Mouse (Mus musculus): ENCODE measurements around the gene Ube2f. TPM values are rescaled to one million over a fixed set of nuclear protein-coding genes. Genes with fewer than 3 reads are reported as not detected.
A peak's percentile ranks its signal among the peaks of the same experiment; 100 is the strongest.

Gene Ube2f
- polyA plus RNA-seq, 1 experiment from 2014 or later, result 67.3 TPM

GRCm38 (mm10) chr1:91304621-91305020 lies 54.5 kb downstream of the Ube2f start:
- no peak overlapping the region for H3K4me2 ChIP-seq (ENCODE audit: low read length)
- H3K9me3 ChIP-seq (replicated peaks; ENCODE audit: low read length), result no peaks in the 10 kb centered on the region
- no peak for TF ChIP-seq CTCF (IDR thresholded peaks at IDR 0.05; ENCODE audit: low read depth)
- ATAC-seq (replicated peaks; ENCODE audit: low FRiP score, low read depth), result no peak
- H3K4me1 ChIP-seq (replicated peaks; ENCODE audit: insufficient read depth, low read length), result 0 out of 2 replicates have a peak, but pooled peaks cover 11% of the 10 kb centered on the region
- H3K9ac ChIP-seq (ENCODE audit: low read depth, low read length), result no peak overlapping the region
- no peaks in the 10 kb centered on the region for H3K27me3 ChIP-seq (ENCODE audit: insufficient read depth, low read length)
- H3K36me3 ChIP-seq (ENCODE audit: insufficient read depth, low read length), result peaks cover 31% of the 10 kb centered on the region
- H3K27ac ChIP-seq, result no peak overlapping the region
- 86% methylated on average over 4 of the region's 4 CpGs for WGBS
- no peak for DNase-seq (ENCODE audit: low spot score)
- no peak overlapping the region for H3K4me3 ChIP-seq (replicated peaks; ENCODE audit: low read depth, low read length)

GRCm38 (mm10) chr1:91309366-91310085 lies 59.4 kb downstream of the Ube2f start:
- ATAC-seq (replicated peaks; ENCODE audit: low FRiP score, low read depth) (no peak), DNase-seq (ENCODE audit: low spot score) (no peak)
- H3K4me2 ChIP-seq (ENCODE audit: low read length), result no peak overlapping the region
- no peaks in the 10 kb centered on the region for H3K27me3 ChIP-seq (ENCODE audit: insufficient read depth, low read length)
- 89% methylated on average over 13 of the region's 13 CpGs for WGBS
- H3K9me3 ChIP-seq (replicated peaks; ENCODE audit: low read length), result no peaks in the 10 kb centered on the region
- H3K36me3 ChIP-seq (ENCODE audit: insufficient read depth, low read length), result peaks cover 44% of the 10 kb centered on the region
- TF ChIP-seq CTCF (IDR thresholded peaks at IDR 0.05; ENCODE audit: low read depth), result no peak
- H3K9ac ChIP-seq (ENCODE audit: low read depth, low read length), result no peak overlapping the region
- no peak overlapping the region for H3K27ac ChIP-seq
- no peaks in the 10 kb centered on the region for H3K4me1 ChIP-seq (replicated peaks; ENCODE audit: insufficient read depth, low read length)
- H3K4me3 ChIP-seq (replicated peaks; ENCODE audit: low read depth, low read length), result no peak overlapping the region

- H3K4me1 ChIP-seq (replicated peaks; ENCODE audit: insufficient read depth, low read length), result no peaks in the 10 kb centered on the region
- peaks cover 34% of the 10 kb centered on the region for H3K36me3 ChIP-seq (ENCODE audit: insufficient read depth, low read length)
- TF ChIP-seq CTCF (IDR thresholded peaks at IDR 0.05; ENCODE audit: low read depth), result no peak
- WGBS, result 83% methylated on average over 4 of the region's 4 CpGs
- DNase-seq (ENCODE audit: low spot score) (no peak), ATAC-seq (replicated peaks; ENCODE audit: low FRiP score, low read depth) (no peak)
- H3K9me3 ChIP-seq (replicated peaks; ENCODE audit: low read length), result no peaks in the 10 kb centered on the region
- H3K4me3 ChIP-seq (replicated peaks; ENCODE audit: low read depth, low read length), result no peak overlapping the region
- H3K9ac ChIP-seq (ENCODE audit: low read depth, low read length), result no peak overlapping the region
- H3K27me3 ChIP-seq (ENCODE audit: insufficient read depth, low read length), result no peaks in the 10 kb centered on the region
- H3K4me2 ChIP-seq (ENCODE audit: low read length), result no peak overlapping the region
- no peak overlapping the region for H3K27ac ChIP-seq
These were observed 62.2 kb downstream of the Ube2f start for GRCm38 (mm10) chr1:91312273-91312672.

- H3K4me3 ChIP-seq (replicated peaks; ENCODE audit: low read depth, low read length), result no peak overlapping the region
- H3K4me1 ChIP-seq (replicated peaks; ENCODE audit: insufficient read depth, low read length), result no peaks in the 10 kb centered on the region
- peaks cover 27% of the 10 kb centered on the region for H3K36me3 ChIP-seq (ENCODE audit: insufficient read depth, low read length)
- no peaks in the 10 kb centered on the region for H3K9me3 ChIP-seq (replicated peaks; ENCODE audit: low read length)
- WGBS, result 48% methylated on average over 5 of the region's 5 CpGs
- no peak; the same call in 1 of the 2 replicates for ATAC-seq (replicated peaks; ENCODE audit: low FRiP score, low read depth)
- no peak overlapping the region for H3K4me2 ChIP-seq (ENCODE audit: low read length)
- no peaks in the 10 kb centered on the region for H3K27me3 ChIP-seq (ENCODE audit: insufficient read depth, low read length)
- no peak overlapping the region for H3K9ac ChIP-seq (ENCODE audit: low read depth, low read length)
- TF ChIP-seq CTCF (IDR thresholded peaks at IDR 0.05; ENCODE audit: low read depth), result no peak
- H3K27ac ChIP-seq, result no peak overlapping the region
- DNase-seq (ENCODE audit: low spot score), result no peak
These were observed 63.1 kb downstream of the Ube2f start for GRCm38 (mm10) chr1:91313251-91313650.

- no peak for TF ChIP-seq CTCF (IDR thresholded peaks at IDR 0.05; ENCODE audit: low read depth)
- 88% methylated on average over 6 of the region's 6 CpGs for WGBS
- Histone ChIP-seq H3K4me1 (replicated peaks; ENCODE audit: insufficient read depth, low read length) (0 out of 2 replicates have a peak, but pooled peaks cover 7% of the 10 kb centered on the region), H3K4me2 (ENCODE audit: low read length) (no peak overlapping the region), H3K27me3 (ENCODE audit: insufficient read depth, low read length) (no peaks in the 10 kb centered on the region), H3K9ac (ENCODE audit: low read depth, low read length) (no peak overlapping the region), H3K9me3 (replicated peaks; ENCODE audit: low read length) (no peaks in the 10 kb centered on the region), H3K4me3 (replicated peaks; ENCODE audit: low read depth, low read length) (no peak overlapping the region), H3K27ac (no peak overlapping the region), H3K36me3 (ENCODE audit: insufficient read depth, low read length) (no peaks in the 10 kb centered on the region)
- ATAC-seq (replicated peaks; ENCODE audit: low FRiP score, low read depth) (no peak), DNase-seq (ENCODE audit: low spot score) (no peak)
These were observed 67.6 kb downstream of the Ube2f start for GRCm38 (mm10) chr1:91317656-91318055.

- no peak for TF ChIP-seq CTCF (IDR thresholded peaks at IDR 0.05; ENCODE audit: low read depth)
- 0 out of 2 replicates have a peak within 1 kb of the TSS, but pooled peaks have one; percentile 3 for H3K9ac ChIP-seq (ENCODE audit: low read depth, low read length)
These were observed 71.8 kb downstream of the Ube2f start, which contains the start of gene Espnl for GRCm38 (mm10) chr1:91321760-91322438. Gene Espnl, plus strand, starts transcription at chr1:91322075.

More at GRCm38 (mm10) chr1:91321760-91322438, 71.8 kb downstream of the Ube2f start, which contains the start of gene Espnl:
- ATAC-seq (replicated peaks; ENCODE audit: low FRiP score, low read depth), result peak; percentile 67
- H3K4me3 ChIP-seq (replicated peaks; ENCODE audit: low read depth, low read length), result no peak within 1 kb of the TSS
- H3K4me1 ChIP-seq (replicated peaks; ENCODE audit: insufficient read depth, low read length), result 0 out of 2 replicates have a peak, but pooled peaks cover 7% of the 10 kb centered on the region
- H3K9me3 ChIP-seq (replicated peaks; ENCODE audit: low read length), result no peaks in the 10 kb centered on the region
- no peaks in the 10 kb centered on the region for H3K27me3 ChIP-seq (ENCODE audit: insufficient read depth, low read length)
- H3K36me3 ChIP-seq (ENCODE audit: insufficient read depth, low read length), result no peaks in the 10 kb centered on the region
- WGBS, result 49% methylated on average over 19 of the region's 19 CpGs
- peak; percentile 32 for DNase-seq (ENCODE audit: low spot score)
- no peak within 1 kb of the TSS for H3K4me2 ChIP-seq (ENCODE audit: low read length)
- H3K27ac ChIP-seq, result no peak within 1 kb of the TSS

All from kidney, postnatal 0 days (tissue).